Mouse (Mus musculus): ENCODE results near the gene Cnep1r1.
A peak's percentile ranks its signal among the peaks of the same experiment; 100 is the strongest.

GRCm38 (mm10) chr8:88137748-88138484, 19.3 kb downstream of the Cnep1r1 start, which contains the start of gene Heatr3:
- TF ChIP-seq CTCF (IDR thresholded peaks at IDR 0.05; ENCODE audit: insufficient read depth, low read length) (no peak), POLR2A (IDR thresholded peaks at IDR 0.05; ENCODE audit: borderline replicate concordance, extremely low read depth, low read depth, low read length) (peak; percentile 83; the same call in 1 of the 2 replicates)
